ENCODE assay signal across 24 mouse cellular contexts in the genomic region with DNA sequence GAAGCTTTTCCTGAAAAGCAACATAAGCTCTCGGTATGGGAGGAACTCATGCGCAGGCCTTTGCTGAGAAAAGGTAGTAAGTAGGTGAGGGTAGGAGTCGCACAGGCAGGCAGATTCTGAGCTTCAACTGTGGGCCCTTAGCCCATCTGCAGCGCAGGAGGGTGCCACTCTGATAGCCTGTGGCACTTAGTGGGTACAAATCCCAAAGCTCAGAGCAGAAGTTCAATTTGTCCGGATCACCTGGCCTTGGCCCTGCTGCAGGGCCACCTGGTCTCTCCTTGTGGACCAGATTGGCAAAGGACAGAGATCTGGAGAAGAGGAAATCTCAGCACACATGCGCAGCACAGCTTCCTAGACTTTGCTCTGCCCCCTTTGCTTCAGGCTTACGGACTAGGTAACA.
DNase-seq lines count a peak whose midpoint lies in the region; ATAC-seq and TF ChIP-seq lines count a peak whose summit lies in the region.
"Had no signal": no experiment of that assay in that cellular context is flagged by ENCODE, and none has a peak within 500 bp of the region (broad histone marks: within the 10 kb centered on the region; RNA-seq: fewer than 3 reads in every experiment).

No protein-coding gene starts in this region.

- H3K9me3 ChIP-seq in forebrain, embryonic 15.5 days: no peaks in the 10 kb centered on the region
- H3K9me3 ChIP-seq in forebrain, embryonic 14.5 days (replicated peaks; ENCODE audit: control insufficient read depth, low read length): no peaks in the 10 kb centered on the region
- H3K9me3 ChIP-seq: embryonic facial prominence, embryonic 10.5 days; hindbrain, embryonic 10.5 days; limb, embryonic 15.5 days; lung, embryonic 15.5 days; neural tube, embryonic 15.5 days; stomach, embryonic 15.5 days had no signal

- H3K4me3 ChIP-seq in forebrain, embryonic 15.5 days: no peak overlapping the region
- no peak overlapping the region for H3K4me3 ChIP-seq in forebrain, embryonic 14.5 days (ENCODE audit: low read depth, low read length)
- no peak overlapping the region for H3K4me3 ChIP-seq in left cerebral cortex, adult 2 months
- H3K4me3 ChIP-seq: embryonic facial prominence, embryonic 10.5 days; heart, embryonic 12.5 days; hindbrain, embryonic 10.5 days; limb, embryonic 15.5 days; lung, embryonic 15.5 days; neural tube, embryonic 15.5 days; stomach, embryonic 15.5 days had no signal

- 0 out of 2 replicates have a peak overlapping the region, but pooled peaks have one; percentile 50 for H3K27ac ChIP-seq in forebrain, embryonic 15.5 days (replicated peaks)
- H3K27ac ChIP-seq in forebrain, embryonic 14.5 days (ENCODE audit: low read depth, low read length): no peak overlapping the region
- H3K27ac ChIP-seq in left cerebral cortex, adult 2 months: peak overlapping the region; percentile 75
- H3K27ac ChIP-seq: embryonic facial prominence, embryonic 10.5 days; hindbrain, embryonic 10.5 days; limb, embryonic 15.5 days; liver, embryonic 14.5 days; lung, embryonic 15.5 days; neural tube, embryonic 15.5 days; stomach, embryonic 15.5 days had no signal

- no peaks in the 10 kb centered on the region for H3K27me3 ChIP-seq in forebrain, embryonic 15.5 days
- no peaks in the 10 kb centered on the region for H3K27me3 ChIP-seq in forebrain, embryonic 14.5 days (replicated peaks; ENCODE audit: control insufficient read depth, insufficient read depth, low read length)
- H3K27me3 ChIP-seq: limb, embryonic 15.5 days; lung, embryonic 15.5 days; neural tube, embryonic 15.5 days; stomach, embryonic 15.5 days had no signal

- no peak for TF ChIP-seq CTCF in left cerebral cortex, adult 2 months (IDR thresholded peaks at IDR 0.05)

- no peak for ATAC-seq in forebrain, embryonic 15.5 days (replicated peaks)
- ATAC-seq in forebrain, embryonic 14.5 days: no peak
- no peak for ATAC-seq in megakaryocyte progenitor cell, adult 5-6 weeks (replicated peaks; ENCODE audit: poor library complexity)
- ATAC-seq: hindbrain, embryonic 16.5 days; intestine, postnatal 0 days; midbrain, embryonic 16.5 days had no signal

- no peaks in the 10 kb centered on the region for H3K36me3 ChIP-seq in forebrain, embryonic 15.5 days
- no peaks in the 10 kb centered on the region for H3K36me3 ChIP-seq in forebrain, embryonic 14.5 days (ENCODE audit: control insufficient read depth, insufficient read depth, low read length)
- H3K36me3 ChIP-seq: embryonic facial prominence, embryonic 10.5 days; heart, embryonic 12.5 days; hindbrain, embryonic 10.5 days; limb, embryonic 15.5 days; lung, embryonic 15.5 days; neural tube, embryonic 15.5 days; stomach, embryonic 15.5 days had no signal

- no peak overlapping the region for H3K4me2 ChIP-seq in forebrain, embryonic 15.5 days (replicated peaks)
- H3K4me2 ChIP-seq in forebrain, embryonic 14.5 days (ENCODE audit: low read length): no peak overlapping the region
- H3K4me2 ChIP-seq: heart, embryonic 12.5 days; limb, embryonic 15.5 days; neural tube, embryonic 15.5 days; stomach, embryonic 15.5 days had no signal

- H3K4me1 ChIP-seq in forebrain, embryonic 15.5 days: peaks cover 16% of the 10 kb centered on the region
- H3K4me1 ChIP-seq in forebrain, embryonic 14.5 days (ENCODE audit: control insufficient read depth, insufficient read depth, low read length): peaks cover 4% of the 10 kb centered on the region; the same call in 1 of the 2 replicates
- H3K4me1 ChIP-seq: embryonic facial prominence, embryonic 10.5 days; heart, embryonic 12.5 days; hindbrain, embryonic 10.5 days; stomach, embryonic 15.5 days had no signal

- WGBS in forebrain, embryonic 15.5 days: 94% methylated on average over 7 of the region's 7 CpGs
- WGBS in forebrain, embryonic 14.5 days: 94% methylated on average over 7 of the region's 7 CpGs

- DNase-seq in forebrain, embryonic 14.5 days (ENCODE audit: low spot score): no peak
- DNase-seq in left cerebral cortex, adult 2 months (ENCODE audit: extremely low spot score in 1 of 2, low spot score in 2 of 2): peak in 1 of 2 experiments; percentile 5
- DNase-seq in left cerebral cortex, postnatal 36 days (ENCODE audit: low spot score in 2 of 2): no peak
- DNase-seq in cerebellum, adult 9-11 months: peak; percentile 82
- DNase-seq in natural killer cell, adult 2 months (ENCODE audit: low spot score in 2 of 2): no peak
- DNase-seq: adrenal gland, postnatal 25 days; gastrocnemius, postnatal 10 days; heart, postnatal 10 days; kidney, postnatal 25 days; left cerebral cortex, postnatal 4 days; thymus, postnatal 36 days had no signal

- intact Hi-C loops in left cerebral cortex, adult 2 months (cut with DNase I): loop anchor here (2.0 to 10.0 kb wide), 8 partner anchors 67 to 855 kb away; partner anchors contain the start of gene Cnr1
- intact Hi-C loops in left cerebral cortex, postnatal 36 days (cut with DNase I): loop anchor here (5.0 to 10.0 kb wide), 3 partner anchors 67 to 145 kb away; no protein-coding TSS in a partner anchor

- H3K9ac ChIP-seq in forebrain, embryonic 15.5 days (replicated peaks): no peak overlapping the region
- H3K9ac ChIP-seq in forebrain, embryonic 14.5 days (ENCODE audit: low read length): no peak overlapping the region
- H3K9ac ChIP-seq: heart, embryonic 12.5 days; limb, embryonic 15.5 days; liver, embryonic 14.5 days; lung, embryonic 15.5 days; neural tube, embryonic 15.5 days; stomach, embryonic 15.5 days had no signal
